Mouse (Mus musculus) cerebellum, adult 8-10 months (tissue): ENCODE measurements around the gene Gpld1.

Source experiments
- DNase-seq: peaks from one replicate; pipeline ENCODE4 v3.0.0; 2022

Gene Gpld1

DNA sequence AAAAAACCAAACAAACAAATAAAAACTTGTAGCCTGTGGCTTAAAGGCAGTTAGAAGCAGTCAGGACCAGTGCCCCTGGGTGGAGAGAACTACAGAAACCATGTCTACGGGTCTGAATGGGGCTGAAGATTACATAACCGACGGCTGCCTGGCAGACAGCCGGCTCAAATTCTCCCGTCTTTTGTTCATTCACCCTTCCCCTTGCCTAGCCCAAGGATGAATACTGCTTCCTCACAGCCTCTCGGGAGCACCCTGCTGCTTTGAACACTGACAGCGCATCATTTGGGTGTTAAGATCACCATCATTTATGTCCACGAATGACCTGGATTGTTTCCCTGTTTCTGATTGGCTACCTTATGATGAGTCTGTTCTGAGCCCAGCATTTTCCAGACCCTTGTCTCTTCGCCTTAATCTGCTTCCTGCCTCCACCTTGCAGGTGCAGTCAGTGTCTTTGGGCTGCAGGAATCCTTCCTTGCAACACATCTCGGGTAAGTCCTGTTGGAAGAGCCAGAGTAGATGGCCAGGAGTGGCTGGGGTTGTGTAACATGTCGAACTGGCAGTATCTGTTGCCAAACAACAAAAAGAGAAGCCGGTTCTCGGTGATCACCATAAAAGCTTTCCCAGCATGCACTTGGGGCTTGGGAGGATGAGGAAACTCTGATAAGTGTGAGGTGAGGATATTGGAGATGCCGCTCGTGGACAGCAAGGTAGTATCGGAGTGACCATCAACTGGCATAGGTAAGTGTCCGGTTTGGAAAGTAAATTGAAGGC is at the start of gene Gpld1:
Gene Gpld1, plus strand, starts transcription at position 641 of the 771 bp plus-strand sequence.
- peak; percentile 27 for DNase-seq

DNA sequence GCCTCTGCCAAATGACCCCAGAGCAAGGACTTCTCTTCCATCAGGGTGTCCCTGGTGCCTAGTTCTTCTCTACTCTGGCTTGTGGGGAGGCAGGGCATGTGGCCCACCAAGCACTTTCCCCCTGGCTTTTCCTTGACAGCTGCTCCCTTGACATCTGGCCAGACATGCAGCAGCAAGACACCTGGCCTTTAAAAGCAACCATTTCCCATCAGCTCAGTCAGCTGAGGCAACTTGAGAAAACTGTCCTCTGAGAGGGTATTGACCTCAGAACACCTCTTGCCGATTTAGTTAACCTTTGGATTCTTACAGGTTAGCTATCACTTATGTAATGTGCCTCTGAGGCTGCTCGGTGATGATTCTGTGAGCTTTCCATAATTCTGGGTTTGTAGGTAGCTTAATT is 49.1 kb upstream of the Gpld1 start:
- DNase-seq: no peak

DNA sequence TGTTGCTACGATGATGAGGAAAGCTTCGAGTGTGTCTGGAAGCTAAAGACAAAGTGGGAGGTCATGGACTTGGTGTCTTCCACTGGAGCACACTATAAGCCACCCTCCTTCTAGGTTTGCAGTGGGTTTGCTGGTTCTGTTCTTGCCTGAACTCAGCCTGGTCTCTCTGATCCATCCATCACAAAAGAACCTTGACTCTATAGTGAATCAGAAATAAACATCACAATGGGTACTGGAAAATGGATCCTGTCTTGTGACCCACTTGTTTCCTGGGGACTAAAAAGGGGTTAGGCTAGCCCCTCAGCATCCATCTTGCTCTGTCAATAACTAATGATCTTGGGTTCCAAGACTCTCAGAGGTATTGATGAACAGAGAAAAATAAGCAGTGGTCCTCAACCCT is 41.0 kb upstream of the Gpld1 start:
- DNase-seq: no peak

DNA sequence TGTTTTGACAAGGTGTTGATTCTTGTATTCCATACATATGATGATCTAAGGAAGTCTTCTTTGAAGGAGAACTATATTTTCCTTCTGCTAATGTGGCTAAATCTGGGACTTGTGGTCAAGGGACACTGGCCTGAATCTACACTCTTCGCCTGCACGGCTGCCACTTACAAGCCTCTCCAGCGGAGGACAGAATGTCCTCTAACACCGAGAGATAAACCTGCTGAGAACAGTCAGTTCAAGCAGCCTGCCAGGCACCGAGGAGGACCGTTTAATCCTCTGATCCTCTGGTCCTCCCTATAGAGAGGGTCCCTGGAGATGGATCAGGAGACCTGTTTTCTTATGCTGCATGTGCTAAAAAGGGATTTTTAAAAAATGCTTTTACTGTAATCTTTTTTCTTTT is 39.5 kb upstream of the Gpld1 start:
- DNase-seq: no peak

DNA sequence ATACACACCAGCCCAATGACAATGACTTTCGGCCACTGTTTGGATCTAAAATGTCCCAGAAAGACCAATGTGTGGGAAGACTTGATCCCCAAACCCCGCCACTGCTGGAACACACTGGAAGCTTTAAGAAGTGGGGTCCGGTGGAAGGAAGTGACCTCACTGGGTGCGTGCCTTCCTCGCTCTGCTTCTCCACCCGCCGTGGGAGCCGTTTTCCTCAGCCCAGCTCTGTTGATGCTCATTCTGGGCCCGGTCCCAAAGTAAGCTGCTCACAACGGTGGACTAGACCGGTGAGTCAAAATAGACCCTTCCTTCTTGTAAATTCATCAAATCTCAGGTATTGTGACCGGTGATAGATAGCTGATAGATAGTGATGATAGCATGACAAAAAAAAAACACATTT is 37.5 kb upstream of the Gpld1 start:
- no peak for DNase-seq

DNA sequence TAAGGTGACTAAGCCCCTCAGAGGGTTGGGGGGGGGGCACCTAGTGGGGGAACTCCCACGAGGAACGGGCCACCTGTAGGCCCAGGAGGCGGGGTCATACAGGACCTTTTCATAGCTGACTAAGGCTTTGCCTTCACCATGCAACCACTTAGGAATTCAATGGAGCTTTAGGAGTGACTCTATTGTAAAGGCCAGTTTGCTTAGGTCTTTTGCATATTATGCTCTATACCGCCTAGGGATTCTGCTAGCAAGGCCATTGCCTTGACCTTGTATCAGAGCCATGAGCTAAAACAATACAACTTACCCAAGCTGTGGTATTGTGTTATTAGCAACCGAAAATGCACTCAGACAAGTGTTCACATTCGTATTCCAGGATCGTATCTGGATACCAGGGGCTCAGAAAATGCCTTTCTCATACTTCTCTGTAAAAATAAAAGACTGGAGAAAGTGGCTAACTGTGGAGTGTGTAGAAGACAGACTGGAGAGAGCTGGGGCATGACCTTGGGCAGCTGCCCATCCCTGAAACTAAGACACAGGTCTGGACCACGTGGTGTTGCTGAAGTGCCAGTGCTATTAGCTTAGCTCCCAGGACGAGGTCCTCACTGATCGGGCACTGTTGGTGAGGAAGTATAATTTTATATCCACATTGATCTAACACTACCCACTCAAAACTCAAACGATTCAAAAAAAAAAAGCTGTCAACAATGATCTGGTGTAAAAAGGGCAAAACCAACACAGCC is 36.0 kb upstream of the Gpld1 start:
- DNase-seq: no peak

DNA sequence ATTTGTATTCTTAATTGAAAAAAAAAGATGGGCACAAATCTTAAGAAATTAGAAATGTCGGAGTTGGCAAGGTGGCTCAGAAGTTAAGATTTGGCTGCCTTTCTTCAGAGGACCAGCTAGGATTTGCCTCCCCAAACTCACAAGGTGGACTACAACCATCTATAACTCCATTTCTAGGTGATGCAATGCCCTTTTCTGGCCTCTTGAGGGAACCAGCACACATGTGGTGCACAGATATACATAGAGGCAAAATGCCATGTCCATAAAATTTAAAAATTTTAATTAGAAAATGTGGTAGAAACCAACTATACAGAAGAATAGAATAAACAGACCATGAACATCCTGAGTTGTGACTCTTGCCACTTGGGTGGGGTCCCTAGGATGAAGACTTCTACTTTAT is 33.8 kb upstream of the Gpld1 start:
- no peak for DNase-seq

- DNase-seq: no peak
Observed at GRCm38 (mm10) chr13:24913576-24913975, 29.4 kb upstream of the Gpld1 start.

GRCm38 (mm10) chr13:24914915-24915314 is 28.0 kb upstream of the Gpld1 start:
- DNase-seq: no peak

- no peak for DNase-seq
Observed at GRCm38 (mm10) chr13:24915831-24916230, 27.1 kb upstream of the Gpld1 start.

GRCm38 (mm10) chr13:24920333-24920977 is 22.5 kb upstream of the Gpld1 start:
- DNase-seq: peak; percentile 32

DNA sequence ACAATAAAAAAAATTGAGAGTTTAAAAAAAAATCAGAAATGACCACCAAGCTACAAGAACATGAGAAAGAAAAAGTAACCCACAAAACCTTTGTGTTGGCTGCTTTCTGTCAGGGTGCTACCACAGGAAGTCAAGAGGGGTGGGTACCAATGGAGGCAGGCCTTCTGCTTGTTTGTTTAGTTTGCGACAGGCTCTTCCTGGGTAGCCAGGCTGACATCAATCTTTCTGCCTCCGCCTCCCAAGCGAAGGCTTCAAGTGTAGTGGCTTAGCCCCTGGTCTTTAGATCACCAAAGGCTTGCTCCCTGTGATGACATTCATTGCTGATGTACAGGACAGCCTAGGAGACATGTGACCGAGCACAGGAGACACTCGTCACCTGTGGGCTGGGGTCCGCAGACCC is 21.7 kb upstream of the Gpld1 start:
- no peak for DNase-seq

DNA sequence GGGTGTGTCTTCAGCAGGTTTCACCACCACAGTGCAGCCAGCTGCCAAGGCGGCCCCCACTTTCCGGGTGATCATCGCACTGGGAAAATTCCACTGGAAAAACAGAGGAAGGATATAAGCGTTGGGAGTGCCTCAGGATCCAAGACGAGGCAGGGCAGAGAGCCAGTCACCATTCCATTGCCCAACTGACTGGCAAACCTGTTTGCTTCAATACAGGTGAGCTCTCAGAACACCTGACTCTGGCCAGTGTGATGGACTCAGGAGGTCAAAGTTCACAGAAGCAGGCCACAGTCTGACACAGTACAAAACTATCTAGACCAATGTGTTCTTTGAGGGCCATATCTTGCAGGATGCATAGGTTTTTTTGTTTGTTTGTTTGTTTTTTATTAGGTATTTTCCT is 19.0 kb upstream of the Gpld1 start:
- no peak for DNase-seq

DNA sequence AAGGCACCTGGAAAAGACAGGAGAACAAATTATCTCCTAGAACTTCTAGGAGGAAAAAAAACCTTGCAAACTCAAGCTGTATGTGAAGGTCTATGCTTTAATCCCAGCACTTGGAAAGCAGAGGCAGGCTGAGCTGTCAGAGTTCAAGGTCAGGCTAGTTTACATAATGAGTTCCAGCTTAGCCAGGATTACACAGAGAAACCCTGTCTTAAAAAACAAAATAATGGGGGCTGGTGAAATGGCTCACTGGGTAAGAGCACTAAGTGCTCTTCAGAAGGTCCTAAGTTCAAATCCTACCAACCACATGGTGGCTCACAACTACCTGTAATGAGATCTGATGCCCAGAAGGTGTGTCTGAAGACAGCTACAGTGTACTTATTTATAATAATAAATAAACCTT is 12.4 kb upstream of the Gpld1 start:
- DNase-seq: no peak

DNA sequence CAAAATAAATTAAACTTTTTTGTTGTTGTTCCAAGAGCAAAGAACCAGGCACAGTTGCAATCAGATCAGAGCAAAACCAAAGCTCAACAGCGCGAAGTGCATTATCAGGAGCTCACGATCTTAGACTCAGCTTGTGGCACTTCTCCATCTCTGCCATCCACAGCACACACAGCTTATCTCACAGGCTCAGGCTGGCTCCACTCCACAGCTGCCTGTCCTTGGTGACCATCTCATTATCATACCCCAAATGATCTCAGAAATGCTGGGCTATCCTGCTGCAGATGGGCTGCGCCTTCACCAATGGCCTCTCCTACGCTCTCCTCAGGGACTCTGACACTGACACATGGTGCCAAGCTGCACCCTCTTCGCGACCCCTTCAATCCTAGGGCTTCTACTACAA is 9.8 kb upstream of the Gpld1 start:
- DNase-seq: no peak

- DNase-seq: no peak
Observed at GRCm38 (mm10) chr13:24936772-24937107, 6.2 kb upstream of the Gpld1 start.

GRCm38 (mm10) chr13:24937108-24937838 is 5.7 kb upstream of the Gpld1 start, which contains the start of gene Aldh5a1:
TSS of gene Aldh5a1 (minus strand) at chr13:24937661.
- DNase-seq: peak; percentile 80

GRCm38 (mm10) chr13:24937839-24938166 is 5.1 kb upstream of the Gpld1 start:
- no peak for DNase-seq

DNA sequence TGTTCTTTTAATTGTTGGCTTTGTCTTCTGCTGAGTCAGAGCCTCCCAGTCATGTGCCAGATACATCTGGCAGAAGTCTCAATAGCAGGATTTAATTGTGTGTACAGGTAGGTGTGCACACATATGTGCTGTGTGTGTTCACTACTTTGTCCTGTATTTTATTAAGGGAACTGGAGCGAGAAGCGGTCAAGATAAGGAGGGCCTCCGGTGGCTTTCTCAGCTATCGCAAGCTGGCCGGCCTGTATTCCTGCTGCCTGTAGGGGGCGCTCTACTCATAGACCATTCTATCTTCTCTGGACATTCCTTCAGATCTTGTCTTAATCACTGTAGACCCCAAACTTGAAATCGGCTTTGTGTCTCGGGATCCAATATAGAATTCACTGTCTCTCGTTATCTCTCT is 4.3 kb upstream of the Gpld1 start:
- peak; percentile 82 for DNase-seq

GRCm38 (mm10) chr13:24939472-24939871 is 3.5 kb upstream of the Gpld1 start:
- DNase-seq: no peak

DNA sequence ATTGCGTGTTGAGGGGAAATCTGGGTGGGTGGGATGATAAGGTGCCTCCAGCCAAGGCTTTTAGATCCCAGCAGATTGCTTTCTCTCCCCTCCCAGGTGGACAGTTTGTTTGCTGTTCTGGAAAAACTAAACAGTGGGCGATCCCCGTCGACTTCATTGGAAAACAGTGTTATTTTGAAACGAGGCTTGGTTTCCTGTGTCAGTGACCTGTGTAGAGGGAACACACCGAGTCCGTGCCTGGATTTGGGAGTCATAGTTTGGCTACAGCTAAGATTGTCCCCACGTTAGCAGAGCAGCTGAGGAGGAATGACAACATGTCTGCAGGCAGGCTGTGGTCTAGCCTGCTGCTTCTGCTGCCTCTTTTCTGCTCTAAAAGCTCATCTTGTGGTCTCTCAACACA is 351 bp downstream of the Gpld1 start:
- no peak for DNase-seq

GRCm38 (mm10) chr13:24945567-24945966 is 2.6 kb downstream of the Gpld1 start:
- no peak for DNase-seq

GRCm38 (mm10) chr13:24947158-24947557 is 4.2 kb downstream of the Gpld1 start:
- DNase-seq: no peak

DNA sequence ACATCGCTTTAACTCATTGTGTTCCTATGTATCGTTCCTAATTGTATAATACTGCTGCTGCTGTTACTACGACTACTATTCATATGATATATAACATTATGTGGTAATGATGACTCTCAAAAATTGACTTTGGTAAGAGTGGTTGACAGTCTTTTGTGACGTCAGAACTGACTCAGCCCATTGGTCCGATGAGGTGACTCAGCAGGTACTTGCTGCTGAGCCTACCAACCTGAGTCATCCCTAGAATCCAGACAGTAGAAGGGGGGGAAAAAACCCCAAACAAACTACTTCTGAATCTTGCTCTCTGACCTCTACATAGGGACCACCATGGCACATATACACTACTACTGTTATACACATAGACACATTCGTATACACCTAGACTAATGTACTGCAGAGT is 5.9 kb downstream of the Gpld1 start:
- no peak for DNase-seq
